Mouse (Mus musculus) ZHBTc4 (cell line): ENCODE results near the gene a.
"Not testable (repeated sequence)": the region's sequence is repeated elsewhere in the genome, so short reads cannot be mapped to it uniquely, and the experiment has no call there.

Source experiments
- DNase-seq: peaks from one replicate; pipeline ENCODE4 v3.0.0-alpha.2; 2011; ENCODE audit warnings: low read depth, low spot score

The a gene

DNA sequence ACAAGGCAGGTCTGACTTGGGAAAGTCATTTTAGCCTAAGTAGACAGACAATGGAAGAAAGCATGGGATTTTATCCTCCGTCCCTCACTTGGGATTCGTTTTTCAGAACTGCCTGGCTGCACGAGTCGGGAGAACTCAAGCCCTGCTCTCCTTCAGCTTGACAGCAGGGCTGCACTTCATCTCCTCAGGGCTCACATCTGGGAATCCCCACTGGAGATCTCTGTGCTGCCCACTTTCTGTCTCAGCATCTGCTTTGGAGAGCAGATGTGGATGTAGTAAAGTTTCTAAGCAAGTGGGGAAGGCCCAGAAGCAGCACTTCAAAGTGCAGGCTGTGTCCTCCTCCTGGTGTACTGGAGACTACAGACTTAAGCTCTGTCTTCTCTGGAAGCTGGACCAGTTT, 130.9 kb downstream of the a start:
- not testable (repeated sequence) for DNase-seq

DNA sequence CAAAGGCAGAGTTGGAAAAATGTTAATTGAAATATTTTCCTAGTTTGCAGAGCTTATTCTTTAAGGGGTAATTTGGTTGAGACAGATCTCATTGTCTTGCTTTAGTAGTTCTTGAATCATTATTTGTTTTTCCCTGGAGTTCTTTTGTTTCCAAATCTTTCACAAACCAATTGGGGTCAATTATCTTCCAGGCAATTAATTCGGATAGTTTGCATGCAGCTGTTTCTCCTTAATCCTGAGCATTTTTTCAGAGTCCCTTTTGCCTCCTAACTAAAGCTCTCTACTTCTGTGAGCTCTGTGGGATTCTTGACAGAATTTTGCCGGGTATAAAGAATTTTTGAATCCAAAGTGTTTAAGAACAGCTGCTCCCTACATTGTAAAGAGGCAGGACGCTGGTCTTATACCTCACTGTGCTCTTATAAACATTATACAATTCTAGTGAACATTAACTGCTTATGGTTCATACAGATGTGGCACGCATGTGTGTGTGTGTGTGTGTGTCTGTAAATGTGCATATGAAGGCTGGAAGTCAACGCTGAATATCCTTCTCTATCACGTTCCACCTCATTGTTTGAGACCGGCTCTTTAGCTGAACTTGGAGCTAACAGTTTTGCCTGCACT, 134.3 kb downstream of the a start:
- no peak for DNase-seq

DNA sequence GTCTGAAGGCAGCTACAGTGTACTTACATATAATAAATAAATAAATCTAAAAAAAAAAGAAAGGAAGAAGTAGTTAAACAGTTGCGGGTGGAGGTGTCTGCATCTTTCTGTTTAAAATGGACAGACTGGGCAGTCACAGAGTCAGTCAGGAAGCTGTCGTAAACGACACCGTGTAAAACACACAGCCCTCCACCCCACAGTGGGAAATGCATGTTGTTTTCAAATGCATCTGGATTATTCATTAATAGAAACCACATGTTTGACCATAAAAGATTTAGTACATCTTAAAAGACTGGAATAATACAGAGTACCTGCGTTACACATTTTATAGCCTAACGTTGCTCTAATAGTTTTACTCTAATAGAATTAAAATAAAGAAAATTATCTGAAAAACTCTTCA, 135.6 kb downstream of the a start:
- DNase-seq, result no peak

DNA sequence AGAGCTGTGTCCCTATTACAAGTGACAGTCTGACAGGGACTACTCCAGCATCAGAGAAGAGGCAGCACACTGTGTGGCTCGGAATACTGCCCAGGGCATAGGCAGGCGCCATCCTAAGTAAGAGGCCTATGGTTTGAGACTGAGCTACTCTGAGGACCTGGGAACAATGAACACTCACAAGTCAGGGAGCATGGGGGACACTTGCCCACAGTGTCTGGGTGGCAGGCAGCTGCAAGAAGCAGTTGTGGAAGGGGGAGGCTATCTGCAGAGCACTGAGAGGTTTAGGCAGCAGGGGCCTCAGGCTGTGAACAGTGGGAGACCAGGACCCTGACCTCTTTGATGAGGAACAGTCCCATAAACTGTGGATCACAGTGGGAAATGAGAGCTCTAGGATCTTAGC, 137.1 kb downstream of the a start:
- no peak for DNase-seq

DNA sequence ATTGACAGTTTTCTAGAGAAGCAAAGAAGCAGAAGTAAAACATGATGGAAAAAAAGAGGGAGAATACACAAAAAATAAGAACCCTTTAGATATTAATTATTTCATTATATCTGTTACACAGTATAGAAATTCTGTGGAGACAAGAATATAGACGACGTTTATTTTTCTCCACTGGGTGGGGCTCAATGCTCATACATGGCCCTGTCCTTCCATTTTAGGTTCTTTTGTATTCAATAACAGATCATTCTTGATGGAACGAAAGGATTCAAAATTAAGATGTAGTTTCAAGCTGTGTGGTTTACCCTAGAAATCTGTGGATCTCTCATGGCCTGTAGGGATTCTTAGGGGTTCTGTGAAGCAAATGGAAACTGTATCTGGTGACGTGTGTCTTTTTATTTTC, 142.7 kb downstream of the a start:
- no peak for DNase-seq

DNA sequence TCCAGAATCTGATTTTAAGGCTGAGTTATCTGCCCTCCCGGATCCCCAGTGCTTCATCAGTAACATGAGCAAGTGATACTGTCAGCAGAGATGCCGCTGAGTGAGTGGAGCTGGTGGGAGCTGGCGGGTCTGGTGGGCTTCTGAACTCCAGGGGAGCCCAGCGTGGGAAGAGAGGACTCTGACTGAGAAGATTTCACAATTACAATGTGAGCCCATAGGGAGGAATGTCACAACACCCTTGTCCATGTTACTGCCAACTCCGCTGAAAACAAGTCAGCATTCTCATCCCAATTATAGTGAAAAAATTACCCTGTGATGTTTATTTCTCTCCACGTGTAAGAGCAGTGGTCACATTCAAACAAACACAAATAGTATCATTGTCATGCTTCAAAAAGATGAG, 144.9 kb downstream of the a start:
- no peak for DNase-seq

DNA sequence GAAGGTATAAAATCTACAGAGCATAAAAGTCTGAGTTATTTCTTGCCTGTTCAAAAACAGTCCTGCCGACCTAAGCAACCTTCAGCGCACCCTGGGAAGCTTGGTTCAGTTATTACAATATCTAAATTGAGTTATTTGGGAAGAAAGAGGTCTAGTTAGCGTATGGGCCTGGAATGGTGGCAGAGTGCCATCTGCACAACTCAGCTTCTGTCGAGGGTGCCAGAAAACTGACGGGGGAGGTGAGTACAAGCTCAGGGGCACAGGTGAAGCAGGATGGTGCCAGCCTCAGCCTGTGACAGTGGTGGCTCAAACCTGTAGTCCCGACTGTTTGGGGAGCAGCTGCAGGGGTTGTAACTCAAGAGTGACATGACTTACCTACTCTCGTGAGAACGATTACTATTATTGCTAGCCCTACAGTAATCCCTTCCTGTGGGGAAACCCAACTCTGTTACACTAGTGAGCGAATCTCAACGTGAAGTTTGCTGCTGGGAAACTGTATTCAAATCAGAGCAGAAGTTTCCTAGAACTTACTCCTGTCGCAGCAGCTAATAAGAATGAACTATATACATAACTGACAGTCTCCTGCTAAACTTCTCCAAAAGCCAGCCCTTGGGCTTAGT, 145.4 kb downstream of the a start:
- DNase-seq, result no peak

DNA sequence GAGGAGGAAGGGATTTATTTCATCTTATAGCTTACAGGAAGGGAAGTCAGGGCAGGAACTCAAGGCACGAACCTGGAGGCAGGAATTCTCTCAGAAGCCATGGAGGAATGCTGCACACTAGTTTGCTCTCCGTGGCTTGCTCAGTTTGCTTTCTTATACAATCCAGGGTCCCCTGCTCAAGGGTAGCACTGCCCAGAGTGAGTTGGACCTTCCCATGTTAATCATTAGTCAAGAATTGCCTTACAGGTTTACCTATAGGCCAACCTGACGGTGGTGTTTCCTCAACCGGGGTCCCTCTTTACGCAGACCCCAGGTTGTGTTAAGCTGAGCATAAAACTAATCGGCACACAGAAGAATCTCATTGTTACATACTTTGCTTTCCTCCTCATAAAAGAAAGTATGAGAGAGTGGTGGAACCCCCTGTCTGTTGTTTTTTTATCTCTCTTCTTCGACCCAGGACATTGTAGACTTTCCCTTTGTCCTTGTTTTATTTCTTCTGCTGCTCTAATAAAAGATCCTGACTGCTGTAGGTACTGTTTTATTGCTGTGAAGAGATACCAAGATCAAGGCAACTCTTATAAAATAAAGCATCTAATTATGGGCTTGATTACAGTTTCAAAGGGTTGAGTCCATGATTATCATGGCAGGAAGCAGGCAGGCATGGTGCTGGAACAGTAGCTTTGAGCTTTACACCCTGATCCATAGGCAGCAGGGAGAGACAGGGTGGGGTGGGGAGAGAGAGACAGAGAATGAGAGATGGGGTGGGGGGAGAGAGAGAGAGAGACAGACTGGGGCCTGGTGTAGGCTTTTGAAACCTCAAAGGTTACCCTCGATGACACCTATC, 146.6 kb downstream of the a start:
- no peak for DNase-seq

DNA sequence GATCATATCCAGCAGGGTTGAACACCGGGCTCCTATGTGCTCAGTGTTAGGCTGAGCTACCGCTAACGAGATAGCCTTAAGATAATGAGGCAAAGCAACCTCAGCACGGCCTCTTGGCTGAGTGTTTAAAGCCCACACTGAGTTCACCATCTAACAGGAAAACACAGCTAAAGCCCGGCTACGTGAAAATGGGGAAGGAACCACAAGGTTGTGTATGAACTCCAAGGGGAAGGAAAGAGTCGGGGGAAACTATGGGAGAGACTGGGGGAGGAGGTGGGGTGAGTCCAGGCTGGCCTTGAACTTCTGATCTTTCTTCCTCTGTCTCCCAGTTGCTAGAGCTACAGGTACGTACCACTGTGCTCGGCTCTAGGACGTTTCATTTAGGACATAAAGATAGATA, 150.8 kb downstream of the a start:
- no peak for DNase-seq

DNA sequence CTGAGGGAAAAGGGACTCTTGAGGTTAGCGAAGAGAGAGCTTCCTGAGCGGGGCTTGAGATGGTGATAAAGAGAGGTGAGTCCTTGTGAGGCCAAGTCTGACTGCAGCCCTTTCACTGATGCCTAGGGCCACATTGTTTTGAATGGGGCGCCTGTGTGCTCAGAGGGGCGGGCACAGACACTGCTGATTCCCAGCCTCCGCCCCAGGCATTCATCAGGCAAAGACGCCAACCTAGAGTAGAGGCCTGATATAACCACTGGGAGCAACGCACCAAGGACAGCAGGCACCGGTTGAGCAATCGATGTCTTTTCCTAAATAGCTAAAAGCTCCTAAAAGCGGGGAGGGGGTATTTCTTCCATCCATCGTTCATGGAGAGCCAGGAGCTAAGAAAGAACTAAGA, 151.3 kb downstream of the a start:
- peak; percentile 12 for DNase-seq

DNA sequence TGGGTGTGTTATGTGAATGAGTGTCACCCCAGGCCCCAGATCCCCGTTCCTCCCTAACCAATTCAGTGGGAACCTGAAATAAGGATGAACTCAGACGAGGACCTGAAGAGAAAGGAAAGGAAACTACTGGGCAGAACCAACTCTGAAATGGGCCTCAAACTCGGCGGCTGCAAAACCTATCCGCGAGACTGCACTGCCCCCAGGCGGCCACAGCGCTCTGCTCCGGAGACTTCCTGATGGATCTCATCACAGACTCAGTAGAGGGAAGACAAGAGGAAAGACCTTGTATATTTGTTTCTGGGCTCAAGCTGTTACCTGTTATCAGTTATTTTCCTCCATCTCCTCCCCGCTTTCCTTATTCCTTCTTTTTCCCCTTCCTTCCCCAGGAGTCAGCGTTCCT, 151.9 kb downstream of the a start:
- peak; percentile 83 for DNase-seq

DNA sequence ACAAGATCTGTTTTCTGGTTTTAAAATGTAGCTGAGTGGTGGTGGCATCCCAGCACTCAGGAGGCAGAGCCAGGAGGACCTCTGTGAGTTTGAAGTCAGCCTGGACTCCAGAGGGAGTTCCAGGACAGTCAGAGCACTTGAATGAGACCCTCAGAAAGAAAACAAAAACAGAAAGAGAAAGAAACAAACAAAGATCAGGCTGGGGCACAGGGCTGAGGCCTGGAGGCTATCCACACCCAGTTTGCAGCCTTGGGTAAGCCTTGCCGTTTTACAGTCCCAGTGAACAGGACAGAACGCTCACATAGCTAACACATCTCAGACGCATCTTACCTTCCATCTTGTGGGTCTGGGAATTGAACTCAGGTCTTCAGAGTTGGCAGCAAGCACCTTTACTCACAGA, 155.7 kb downstream of the a start:
- DNase-seq, result no peak

DNA sequence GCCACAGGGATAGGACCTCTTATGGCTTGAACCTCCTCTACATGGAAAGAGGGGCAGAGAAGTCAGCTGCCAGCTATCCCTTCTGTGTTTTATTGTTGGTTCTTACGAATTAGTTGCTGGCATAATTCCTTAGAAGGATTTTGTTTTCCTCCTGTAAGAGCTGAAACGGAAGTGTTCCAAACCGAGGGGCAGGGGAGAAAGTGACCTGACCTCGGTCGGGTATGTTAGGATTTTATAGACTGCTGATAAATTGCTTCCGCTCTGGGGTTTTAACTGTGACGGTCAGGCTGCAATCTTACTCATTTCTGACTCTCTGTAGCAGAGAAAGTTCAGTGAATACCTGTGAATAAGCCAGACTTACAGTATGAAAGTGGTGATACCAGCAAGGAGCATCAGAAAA, 158.2 kb downstream of the a start:
- DNase-seq, result no peak

DNA sequence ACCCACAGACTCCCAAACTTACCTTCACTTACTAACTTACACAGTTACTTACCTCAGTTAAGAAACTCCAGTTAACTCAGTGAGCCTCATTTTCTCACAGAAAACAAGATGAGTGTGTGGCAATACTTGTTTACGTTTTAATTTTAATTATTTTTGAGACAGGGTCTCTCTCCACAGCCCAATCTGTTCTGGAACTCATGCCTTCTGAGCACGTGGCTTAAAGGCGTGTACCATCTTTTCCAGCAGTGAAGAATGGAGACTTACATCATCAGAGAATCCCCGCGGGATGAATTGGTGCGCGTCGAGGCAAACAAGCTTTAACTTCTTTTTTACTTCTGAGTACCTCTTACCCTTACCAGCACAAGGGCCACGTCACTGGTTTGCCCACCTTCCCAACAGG, 158.7 kb downstream of the a start:
- no peak for DNase-seq

DNA sequence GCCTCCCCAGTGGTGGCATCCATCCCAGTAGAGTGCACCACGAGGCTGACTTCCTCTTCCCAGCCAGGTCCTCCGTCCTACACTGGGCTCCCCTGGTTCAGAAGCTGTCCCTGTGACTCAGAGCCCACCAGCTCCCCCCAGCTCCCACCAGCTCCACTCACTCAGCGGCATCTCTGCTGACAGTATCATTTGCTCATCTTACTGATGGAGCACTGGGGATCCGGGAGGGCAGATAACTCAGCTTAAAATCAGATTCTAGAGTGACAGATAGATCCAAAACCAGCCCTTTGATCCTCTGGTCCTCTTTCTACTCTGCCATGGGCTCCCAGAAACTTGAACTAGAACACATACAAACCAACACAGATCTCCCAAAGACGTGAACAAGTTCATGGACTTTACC, 159.4 kb downstream of the a start:
- no peak for DNase-seq

DNA sequence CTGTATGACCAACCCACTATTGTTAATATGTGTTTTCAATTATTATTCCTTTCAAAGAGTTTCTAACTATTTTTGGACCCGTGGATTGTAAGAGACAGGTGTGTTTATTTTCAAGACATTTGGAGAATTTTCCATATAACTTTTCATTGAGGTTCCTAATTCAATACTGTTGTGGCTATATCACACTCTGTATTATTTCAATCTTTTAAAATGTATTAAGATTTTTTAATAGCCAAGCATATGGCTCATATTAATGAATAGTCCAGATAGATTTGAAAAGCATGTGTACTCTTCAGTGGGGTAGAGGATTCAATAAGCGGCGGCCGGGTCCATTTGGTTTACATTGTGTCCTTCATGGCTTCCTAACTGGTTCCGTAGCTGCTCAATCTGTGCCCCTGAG, 168.3 kb downstream of the a start:
- no peak for DNase-seq

DNA sequence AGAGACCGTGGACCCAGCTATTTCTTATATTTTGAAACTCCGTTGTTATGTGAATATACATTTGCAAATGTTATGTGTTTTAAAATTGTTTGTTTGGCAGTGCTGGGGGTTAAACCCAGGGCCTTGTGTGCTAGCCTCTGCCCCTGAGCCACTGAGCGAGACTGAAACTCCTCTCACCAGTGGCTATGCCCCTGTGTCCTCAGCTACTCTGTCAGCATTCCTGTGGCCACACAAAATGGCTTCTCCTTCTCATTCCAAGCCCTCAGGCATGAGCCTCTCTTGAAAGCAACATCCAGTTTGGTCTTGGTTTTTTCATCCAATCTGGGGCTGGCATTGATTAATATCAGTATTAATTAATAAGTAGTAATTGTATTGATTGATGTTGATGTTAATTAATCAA, 168.7 kb downstream of the a start:
- no peak for DNase-seq

DNA sequence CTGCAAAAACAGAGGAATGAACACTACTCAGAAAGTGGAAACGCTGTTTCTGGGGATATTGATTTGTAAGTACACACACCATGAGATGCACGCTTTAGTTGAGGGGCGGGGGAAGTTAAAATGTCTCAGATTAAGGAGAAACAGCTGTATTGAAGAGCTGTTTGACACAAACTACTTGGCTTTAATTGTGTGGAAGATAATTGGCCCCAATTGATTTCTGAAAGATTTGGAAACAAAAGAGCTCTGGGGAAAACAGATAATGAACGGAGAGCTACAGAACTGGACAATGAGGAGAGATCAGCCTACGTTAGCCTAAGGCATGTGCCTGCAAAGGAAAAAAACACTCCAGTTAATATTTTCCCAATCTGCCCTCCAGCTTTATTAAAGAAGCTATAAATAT, 172.0 kb downstream of the a start:
- DNase-seq, result no peak

DNA sequence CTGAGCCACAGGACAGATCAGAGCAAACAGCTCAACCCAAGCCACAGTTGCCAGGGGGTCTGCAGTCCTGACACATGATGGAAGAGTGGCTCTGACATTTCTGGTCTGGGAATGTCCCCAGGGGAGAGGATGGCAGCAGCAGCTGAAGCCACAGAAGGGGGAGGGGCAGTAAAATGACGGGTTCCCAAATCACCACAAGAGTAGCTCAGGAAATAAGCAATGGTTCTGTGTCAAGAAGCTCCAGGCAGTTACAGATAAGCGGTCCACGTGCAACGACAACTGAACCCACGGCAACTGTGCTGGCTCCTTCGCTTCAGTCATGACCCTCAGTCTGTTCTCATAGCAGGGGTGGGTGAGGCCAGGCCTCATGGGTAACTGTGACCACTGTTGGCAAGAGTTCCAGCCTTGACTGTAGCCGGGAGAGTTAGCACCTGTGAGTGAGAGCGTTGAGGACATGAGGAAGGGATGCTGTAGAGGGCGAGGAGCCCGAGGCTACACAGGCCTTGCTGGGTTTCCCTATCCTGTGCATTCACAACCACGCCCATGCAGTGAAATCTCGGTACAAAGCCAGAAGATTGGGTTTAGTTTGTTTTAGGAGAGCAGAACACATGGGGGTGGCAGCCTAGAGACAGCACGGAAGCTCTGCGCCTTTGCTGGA, 178.7 kb downstream of the a start:
- peak; percentile 77 for DNase-seq

DNA sequence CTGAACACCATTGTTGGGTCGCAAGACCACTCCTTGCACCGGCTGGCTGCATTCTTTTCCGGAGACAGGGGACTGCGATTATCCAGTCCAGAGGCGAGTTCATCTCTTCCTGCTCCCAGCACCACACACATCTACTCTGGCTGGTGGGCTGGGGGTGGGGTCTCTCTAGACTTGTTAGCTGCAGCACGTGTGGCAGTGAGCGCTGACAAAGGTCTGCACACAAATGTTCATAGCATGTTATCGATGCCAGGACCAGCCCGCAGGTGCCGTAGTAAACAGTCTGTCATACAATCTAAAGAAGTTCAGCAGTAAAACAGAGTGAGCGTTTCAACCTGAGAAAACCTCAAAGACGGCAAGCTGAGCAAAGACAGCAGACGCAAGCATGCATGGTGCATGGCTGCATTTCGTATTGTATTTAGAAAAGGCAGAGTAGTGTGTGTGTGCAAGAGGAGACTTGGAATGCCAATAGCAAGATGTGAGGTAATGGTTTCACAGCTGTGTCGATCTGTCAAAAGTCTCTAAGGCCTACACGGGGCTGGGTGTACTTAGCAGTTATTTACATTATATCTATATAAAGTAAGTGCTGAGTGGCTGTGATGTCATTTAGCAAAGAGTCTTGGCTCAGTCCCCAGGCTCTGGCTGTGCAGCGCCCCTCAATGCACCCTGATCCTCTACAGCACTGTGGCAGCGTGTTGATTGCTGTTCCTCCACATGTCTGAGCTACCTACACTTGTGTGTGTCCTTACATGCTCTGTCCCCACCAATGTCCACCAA, 180.9 kb downstream of the a start:
- no peak for DNase-seq

DNA sequence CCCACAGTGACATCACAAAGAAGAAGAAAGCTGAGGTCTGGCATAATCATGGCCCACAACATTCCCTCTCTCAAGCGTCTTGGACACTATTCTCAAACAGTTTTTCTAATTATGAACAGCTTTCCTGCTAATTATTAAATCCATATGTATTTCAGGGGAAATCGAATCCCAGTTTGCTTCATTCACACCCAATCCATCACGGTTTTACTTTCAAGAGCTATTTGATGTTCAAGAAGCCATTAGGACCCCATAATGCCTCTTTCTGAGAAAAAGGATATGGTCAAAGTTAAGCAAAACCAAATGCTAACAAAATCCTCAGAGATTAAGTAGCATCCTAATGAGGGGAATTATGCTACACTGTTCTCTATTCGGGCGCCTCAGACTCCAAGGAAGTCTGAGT, 181.8 kb downstream of the a start:
- no peak for DNase-seq

DNA sequence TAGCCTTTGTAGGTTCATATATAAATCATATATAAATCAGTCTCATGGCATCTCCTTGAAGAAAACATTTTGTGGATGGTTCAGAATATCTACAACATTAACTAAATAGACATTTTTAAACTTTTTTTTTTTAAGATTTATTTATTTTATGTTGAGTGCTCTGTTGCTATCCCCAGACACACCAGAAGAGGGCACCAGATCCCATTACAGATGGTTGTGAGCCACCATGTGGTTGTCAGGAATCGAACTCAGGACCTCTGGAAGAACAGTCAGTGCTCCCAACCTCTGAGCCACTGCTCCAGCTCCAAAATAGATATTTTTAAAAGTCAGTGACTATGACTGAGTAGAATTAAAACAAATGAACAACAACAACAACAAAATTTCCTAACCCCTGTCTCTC, 195.4 kb downstream of the a start:
- DNase-seq, result no peak
